Mouse (Mus musculus): ENCODE results near the gene Galnt18.

- TF ChIP-seq CTCF (IDR thresholded peaks at IDR 0.05; ENCODE audit: extremely low read depth, insufficient read length, insufficient replicate concordance, low read depth, low read length) (no peak), POLR2A (IDR thresholded peaks at IDR 0.05; ENCODE audit: low read depth, low read length) (no peak)
Measured at GRCm38 (mm10) chr7:111563316-111564110, 216.3 kb downstream of the Galnt18 start.

All from small intestine, adult 2 months (tissue).